Mouse (Mus musculus) bone marrow macrophage, adult 2 months (primary cell): ENCODE measurements around the gene Bcat1.

Source experiments
- CTCF ChIP-seq: IDR thresholded peaks from 2 replicates; pipeline ENCODE4 v1.5.1; 2012; ENCODE audit warnings: low read depth, mild to moderate bottlenecking, low read length, moderate library complexity
- POLR2A ChIP-seq: IDR thresholded peaks from 2 replicates; pipeline ENCODE4 v1.6.1; 2012; ENCODE audit warnings: mild to moderate bottlenecking, low read depth, low read length, borderline replicate concordance

DNA sequence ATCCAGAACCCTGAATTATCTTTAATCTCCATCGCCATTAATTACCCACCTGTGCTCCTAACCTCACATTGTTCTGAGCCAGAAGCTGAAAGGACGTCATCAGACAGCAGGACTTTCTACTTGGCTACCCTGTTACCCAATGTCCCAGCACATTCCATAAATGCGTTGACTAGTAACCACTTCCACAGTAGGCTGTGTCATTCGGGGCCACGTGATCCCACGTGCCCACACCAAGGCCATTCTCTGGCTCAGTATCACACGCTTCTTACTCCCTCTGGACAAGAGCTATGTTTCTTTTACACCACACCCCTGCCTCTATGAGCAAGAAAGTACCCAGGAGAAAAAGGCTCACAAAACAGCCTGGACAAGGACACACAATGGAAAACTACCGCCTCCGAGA lies 40.6 kb downstream of the Bcat1 start:
- no peak for TF ChIP-seq POLR2A
- no peak for TF ChIP-seq CTCF
